Mouse (Mus musculus): ENCODE data around the gene Snx33.
"Not testable (repeated sequence)": the region's sequence is repeated elsewhere in the genome, so short reads cannot be mapped to it uniquely, and the experiment has no call there.

Snx33 gene

GRCm38 (mm10) chr9:56928041-56928811 is at the start of gene Snx33:
TSS of gene Snx33 (minus strand) at chr9:56928371.
- peak; percentile 92 to 95 for DNase-seq (ENCODE audit: low spot score in 2 of 2)

- no peak for DNase-seq (ENCODE audit: low spot score in 2 of 2)
These were observed 47.0 kb upstream of the Snx33 start for GRCm38 (mm10) chr9:56975199-56975598.

- no peak for DNase-seq (ENCODE audit: low spot score in 2 of 2)
These were observed 45.9 kb upstream of the Snx33 start for GRCm38 (mm10) chr9:56973960-56974524.

- no peak for DNase-seq (ENCODE audit: low spot score in 2 of 2)
These were observed 42.0 kb upstream of the Snx33 start for GRCm38 (mm10) chr9:56970158-56970557.

- no peak for DNase-seq (ENCODE audit: low spot score in 2 of 2)
These were observed 33.4 kb upstream of the Snx33 start for GRCm38 (mm10) chr9:56961591-56961990.

- DNase-seq (ENCODE audit: low spot score in 2 of 2), result no peak
These were observed 30.5 kb upstream of the Snx33 start for GRCm38 (mm10) chr9:56958689-56959088.

- no peak for DNase-seq (ENCODE audit: low spot score in 2 of 2)
These were observed 28.9 kb upstream of the Snx33 start for GRCm38 (mm10) chr9:56956966-56957675.

- DNase-seq (ENCODE audit: low spot score in 2 of 2), result no peak
These were observed 25.4 kb upstream of the Snx33 start for GRCm38 (mm10) chr9:56953562-56953961.

- DNase-seq (ENCODE audit: low spot score in 2 of 2), result peak; percentile 94 to 97
These were observed 22.5 kb upstream of the Snx33 start, which contains the start of gene Snupn for GRCm38 (mm10) chr9:56950414-56951400. TSS of gene Snupn (plus strand) at chr9:56950878.

- DNase-seq (ENCODE audit: low spot score in 2 of 2), result no peak
These were observed 21.6 kb upstream of the Snx33 start for GRCm38 (mm10) chr9:56949767-56950166.

- not testable (repeated sequence) for DNase-seq (ENCODE audit: low spot score in 2 of 2)
These were observed 20.5 kb upstream of the Snx33 start for GRCm38 (mm10) chr9:56948699-56949098.

GRCm38 (mm10) chr9:56947481-56947880 is 19.3 kb upstream of the Snx33 start:
- not testable (repeated sequence) for DNase-seq (ENCODE audit: low spot score in 2 of 2)

GRCm38 (mm10) chr9:56938374-56938773 is 10.2 kb upstream of the Snx33 start:
- DNase-seq (ENCODE audit: low spot score in 2 of 2), result no peak

- peak; percentile 84 to 87 for DNase-seq (ENCODE audit: low spot score in 2 of 2)
These were observed 9.3 kb upstream of the Snx33 start, which contains the start of gene Imp3 for GRCm38 (mm10) chr9:56937223-56938160. TSS of gene Imp3 (plus strand) at chr9:56937475.

- DNase-seq (ENCODE audit: low spot score in 2 of 2), result no peak
These were observed 8.7 kb upstream of the Snx33 start for GRCm38 (mm10) chr9:56936861-56937222.

GRCm38 (mm10) chr9:56930556-56930955 is 2.4 kb upstream of the Snx33 start:
- DNase-seq (ENCODE audit: low spot score in 2 of 2), result no peak

- DNase-seq (ENCODE audit: low spot score in 2 of 2), result no peak
These were observed 1.3 kb upstream of the Snx33 start for GRCm38 (mm10) chr9:56929496-56929895.

GRCm38 (mm10) chr9:56927191-56928012 is 769 bp downstream of the Snx33 start:
- peak; percentile 43 to 61 for DNase-seq (ENCODE audit: low spot score in 2 of 2)

GRCm38 (mm10) chr9:56926387-56926786 is 1.8 kb downstream of the Snx33 start:
- no peak for DNase-seq (ENCODE audit: low spot score in 2 of 2)

All from urinary bladder, adult 18-20 months (tissue).